Mouse (Mus musculus) heart, adult 2 months (tissue): ENCODE data around the gene Eps8l3.

Experiments used
- CTCF ChIP-seq: fragments of 200-600 bp; IDR thresholded peaks from 2 replicates; pipeline ENCODE4 v1.8.1; 2022; ENCODE audit warnings: antibody characterized with exemption, mild to moderate bottlenecking, moderate library complexity
- EP300 ChIP-seq: fragments of 200-500 bp; IDR thresholded peaks from 2 replicates; pipeline ENCODE4 v1.6.1; 2011; ENCODE audit warnings: low read depth, low read length, control low read depth; ENCODE audit not compliant: insufficient read depth
- POLR2A ChIP-seq: fragments of 200-500 bp; IDR thresholded peaks from 2 replicates; pipeline ENCODE4 v1.6.1; 2011; ENCODE audit warnings: mild to moderate bottlenecking, low read depth, low read length, control low read depth; ENCODE audit not compliant: insufficient read depth

DNA sequence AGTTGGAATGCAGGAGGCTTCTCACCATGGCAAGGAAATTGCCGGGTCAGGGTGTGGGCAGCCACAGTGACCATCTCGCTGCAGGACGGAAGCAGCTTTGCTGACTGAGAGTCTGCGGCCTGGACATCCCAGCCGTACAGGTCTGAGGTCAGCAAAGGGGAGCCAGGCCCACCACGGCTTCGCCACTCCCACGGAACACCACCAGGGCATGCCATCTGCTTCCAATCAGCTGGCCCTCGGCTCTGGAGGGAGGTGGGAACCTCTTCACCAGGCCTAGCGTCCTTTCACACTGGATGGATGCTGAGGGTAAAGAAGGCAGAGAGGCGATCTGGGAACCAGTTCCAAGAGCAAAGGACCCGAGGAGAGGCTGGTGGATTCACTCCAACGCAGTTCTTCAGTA is 21.7 kb upstream of the Eps8l3 start:
- TF ChIP-seq CTCF = no peak
- TF ChIP-seq POLR2A = no peak
- no peak for TF ChIP-seq EP300
